Mouse (Mus musculus) ES-Bruce4 (cell line): ENCODE measurements at regions not wholly inside any gene's neighbourhood (a gene's known extent, or its start where the extent isn't known, plus 50 kb on each side); places are given as distances from the start of the nearest gene placed in this dataset.

ENCODE experiments used
- CTCF ChIP-seq: IDR thresholded peaks from one replicate; pipeline ENCODE4 v1.8.1; 2011; ENCODE audit warnings: low read depth, low read length
- EP300 ChIP-seq: IDR thresholded peaks from 2 replicates; pipeline ENCODE4 v1.6.1; 2011; ENCODE audit warnings: low read depth, low read length; ENCODE audit not compliant: insufficient read depth
- POLR2A ChIP-seq: IDR thresholded peaks from one replicate; pipeline ENCODE4 v1.8.1; 2011; ENCODE audit warnings: low read length; ENCODE audit not compliant: insufficient read depth

DNA sequence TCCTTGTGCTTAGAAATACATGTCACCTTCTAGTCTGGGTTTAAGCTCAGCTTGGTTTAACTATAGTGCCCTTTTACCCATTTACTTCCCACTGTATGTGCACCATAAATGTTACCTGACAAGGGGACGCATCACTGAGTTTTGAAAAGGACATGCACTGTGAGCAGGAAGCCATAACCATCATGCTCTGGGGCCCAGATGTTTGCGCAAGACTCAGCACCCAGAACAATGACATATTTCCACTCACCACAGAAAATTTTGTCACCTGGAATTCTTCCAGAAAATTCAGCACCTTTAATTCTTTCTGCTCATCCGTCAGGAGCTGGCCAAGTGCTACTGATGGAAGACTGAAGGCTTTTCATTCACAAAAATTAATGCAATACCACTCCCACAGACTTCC is 216.1 kb upstream of the Elac2 start:
- TF ChIP-seq EP300 = no peak
- no peak for TF ChIP-seq CTCF
- TF ChIP-seq POLR2A = no peak
